Mouse (Mus musculus) left cerebral cortex, postnatal 10 days (tissue): Measurements from ENCODE around the gene Mypop. TPM values are rescaled to one million over a fixed set of nuclear protein-coding genes. Genes with fewer than 3 reads are reported as not detected.

Source experiments
- DNase-seq, 2 experiments: peaks; one replicate each; pipeline ENCODE4 v3.0.0; 2021 to 2022; ENCODE audit warnings: low spot score in 2 of 2, mixed read lengths in 1 of 2; ENCODE audit errors: extremely low spot score in 1 of 2
- intact Hi-C: fragments of 180-260 bp; cut with DNase I; formaldehyde crosslinking; loops from one replicate; pipeline ENCODE4 v1.15.1; 2025
- total RNA-seq, 2 experiments: library from RNA; stranded (reverse); gene quantifications; 2 replicates each; pipeline ENCODE4 v1.2.3; 2021

Mypop gene
- total RNA-seq: 10 to 100 TPM; 30.8 to 31.7 TPM

GRCm38 (mm10) chr7:18990601-18991295 lies at the start of gene Mypop:
Mypop (plus strand) TSS chr7:18991245.
- DNase-seq: peak; percentile 100
- intact Hi-C loops: loop anchor here (5.0 kb wide), 1 partner anchor 98 kb away; no protein-coding TSS in a partner anchor

DNA sequence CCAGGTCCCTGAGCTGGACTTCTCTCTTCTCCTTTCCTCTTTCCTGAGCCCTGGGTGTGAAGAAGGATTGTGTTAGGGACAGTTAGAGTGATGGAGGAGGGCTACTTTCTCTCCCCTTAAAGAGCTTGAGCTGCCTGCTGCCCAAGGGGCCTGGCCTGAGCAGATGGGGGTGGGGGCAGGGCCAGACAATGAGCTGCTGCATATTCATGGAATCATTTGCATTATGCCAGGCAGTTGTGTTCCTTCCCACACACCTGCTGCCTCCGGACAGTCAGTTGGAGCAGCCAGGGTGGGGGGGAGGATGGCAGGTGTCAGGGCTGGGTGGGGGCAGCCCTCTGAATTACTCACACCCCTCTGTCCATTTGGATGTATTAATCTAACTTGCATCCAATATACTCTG lies 48.7 kb upstream of the Mypop start:
- DNase-seq: peak in 1 of 2 experiments; percentile 63
- intact Hi-C loops: no loop called here

GRCm38 (mm10) chr7:18942815-18943214 lies 48.2 kb upstream of the Mypop start:
- intact Hi-C loops: no loop called here

GRCm38 (mm10) chr7:18948151-18948550 lies 42.9 kb upstream of the Mypop start:
- intact Hi-C loops: no loop called here
- DNase-seq: peak in 1 of 2 experiments; percentile 75

More at GRCm38 (mm10) chr7:18942815-18943214, 48.2 kb upstream of the Mypop start:
- no peak for DNase-seq

DNA sequence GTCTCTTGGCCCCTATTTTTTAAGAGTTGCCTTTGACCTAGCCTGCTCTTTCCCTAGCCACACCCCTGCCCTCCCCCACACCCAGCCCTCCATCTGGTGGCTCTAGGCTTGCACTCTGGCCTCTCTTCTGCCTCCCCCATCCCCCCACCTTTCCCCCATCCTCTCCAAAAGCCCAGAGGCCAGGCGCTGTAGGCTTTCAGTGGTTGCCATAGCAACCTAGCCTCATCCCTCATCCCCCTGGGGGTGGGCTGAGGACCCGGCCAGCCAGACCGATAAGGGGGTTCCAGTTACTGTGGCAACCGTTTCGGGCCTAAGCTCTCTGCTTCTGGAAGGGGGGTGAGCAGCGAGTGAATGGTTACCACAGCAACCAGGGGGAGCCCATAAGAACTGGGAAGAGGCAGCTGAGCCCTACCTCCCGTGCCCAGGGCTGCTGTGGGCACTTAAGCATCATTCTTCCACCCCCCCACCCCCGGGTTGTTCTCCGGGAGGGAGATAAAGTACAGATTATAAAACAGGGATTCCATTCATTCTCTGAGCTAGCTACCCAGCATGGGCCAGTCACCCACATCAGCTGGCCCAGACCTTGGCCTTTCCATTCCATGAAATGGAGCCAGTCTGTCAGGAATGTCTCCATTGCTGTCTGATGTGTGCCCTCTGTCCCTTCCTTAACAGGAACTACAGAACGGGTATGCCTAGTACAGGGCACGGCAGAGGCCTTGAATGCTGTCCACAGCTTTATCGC lies 41.1 kb upstream of the Mypop start:
- DNase-seq: peak; percentile 56 to 78
- intact Hi-C loops: no loop called here

DNA sequence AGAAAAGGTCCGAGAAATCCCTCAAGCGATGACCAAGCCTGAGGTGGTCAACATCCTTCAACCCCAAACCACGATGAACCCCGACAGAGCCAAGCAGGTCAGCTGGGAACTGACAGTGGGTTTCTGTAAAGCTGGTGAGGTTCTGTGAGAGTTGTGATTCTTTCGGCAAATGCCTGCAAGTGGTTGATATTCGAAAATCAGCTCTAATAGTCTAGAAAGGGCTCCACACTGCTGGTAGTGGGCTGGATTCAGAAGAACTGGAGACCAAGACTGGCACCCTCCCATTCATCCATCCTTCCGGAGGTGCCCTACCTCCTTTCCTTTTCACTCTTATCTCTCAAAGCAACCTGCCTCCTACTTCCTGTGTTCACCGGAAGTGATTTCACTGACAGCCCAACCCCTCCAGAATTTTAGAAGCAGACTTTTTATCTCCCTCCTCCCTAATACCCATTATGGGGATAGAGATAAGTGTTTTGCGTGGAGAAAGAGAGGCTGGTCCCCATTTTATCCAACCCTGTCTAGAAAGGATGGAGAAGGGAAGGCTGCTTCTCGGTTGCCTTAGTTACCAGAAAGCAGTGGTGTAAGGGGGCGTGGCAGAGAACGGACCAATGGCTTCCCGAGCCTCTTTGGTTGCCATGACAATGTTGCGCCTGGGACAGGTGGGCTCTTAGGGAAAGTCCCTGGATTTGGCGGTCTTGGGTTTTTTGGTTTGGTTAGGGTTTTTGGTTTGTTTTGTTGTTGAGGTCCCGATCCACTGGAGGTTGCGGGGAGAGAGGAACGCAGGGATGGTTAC lies 40.3 kb upstream of the Mypop start:
- DNase-seq: peak in 1 of 2 experiments; percentile 61
- intact Hi-C loops: no loop called here

- DNase-seq: no peak
- intact Hi-C loops: no loop called here
Observed at GRCm38 (mm10) chr7:18951397-18951796, 39.6 kb upstream of the Mypop start.

DNA sequence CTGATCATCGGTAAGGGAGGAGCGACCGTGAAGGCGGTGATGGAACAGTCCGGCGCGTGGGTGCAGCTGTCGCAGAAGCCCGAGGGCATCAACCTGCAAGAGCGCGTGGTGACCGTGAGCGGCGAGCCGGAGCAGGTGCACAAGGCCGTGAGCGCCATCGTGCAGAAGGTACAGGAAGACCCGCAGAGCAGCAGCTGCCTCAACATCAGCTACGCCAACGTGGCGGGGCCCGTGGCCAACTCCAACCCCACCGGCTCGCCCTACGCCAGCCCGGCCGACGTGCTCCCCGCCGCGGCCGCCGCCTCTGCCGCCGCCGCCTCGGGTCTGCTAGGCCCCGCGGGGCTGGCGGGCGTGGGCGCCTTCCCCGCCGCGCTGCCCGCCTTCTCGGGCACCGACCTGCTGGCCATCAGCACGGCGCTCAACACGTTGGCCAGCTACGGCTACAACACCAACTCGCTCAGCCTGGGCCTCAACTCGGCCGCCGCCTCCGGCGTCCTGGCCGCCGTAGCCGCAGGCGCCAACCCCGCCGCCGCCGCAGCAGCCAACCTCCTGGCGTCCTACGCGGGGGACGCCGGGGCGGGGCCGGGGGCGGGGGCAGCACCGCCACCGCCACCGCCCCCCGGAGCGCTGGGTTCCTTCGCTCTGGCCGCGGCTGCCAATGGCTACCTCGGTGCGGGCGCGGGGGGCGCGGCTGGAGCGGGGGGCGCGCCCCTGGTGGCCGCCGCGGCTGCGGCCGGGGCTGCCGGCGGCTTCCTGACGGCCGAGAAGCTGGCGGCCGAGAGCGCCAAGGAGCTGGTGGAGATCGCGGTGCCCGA lies 33.3 kb upstream of the Mypop start:
- intact Hi-C loops: loop anchor here (5.0 kb wide), 1 partner anchor 60 kb away; no protein-coding TSS in a partner anchor
- DNase-seq: peak in 1 of 2 experiments; percentile 82

GRCm38 (mm10) chr7:18958384-18958766 lies 32.7 kb upstream of the Mypop start:
- DNase-seq: no peak
- intact Hi-C loops: loop anchor here (5.0 kb wide), 1 partner anchor 61 kb away; no protein-coding TSS in a partner anchor

- no peak for DNase-seq
Observed at GRCm38 (mm10) chr7:18959446-18959845, 31.6 kb upstream of the Mypop start.

DNA sequence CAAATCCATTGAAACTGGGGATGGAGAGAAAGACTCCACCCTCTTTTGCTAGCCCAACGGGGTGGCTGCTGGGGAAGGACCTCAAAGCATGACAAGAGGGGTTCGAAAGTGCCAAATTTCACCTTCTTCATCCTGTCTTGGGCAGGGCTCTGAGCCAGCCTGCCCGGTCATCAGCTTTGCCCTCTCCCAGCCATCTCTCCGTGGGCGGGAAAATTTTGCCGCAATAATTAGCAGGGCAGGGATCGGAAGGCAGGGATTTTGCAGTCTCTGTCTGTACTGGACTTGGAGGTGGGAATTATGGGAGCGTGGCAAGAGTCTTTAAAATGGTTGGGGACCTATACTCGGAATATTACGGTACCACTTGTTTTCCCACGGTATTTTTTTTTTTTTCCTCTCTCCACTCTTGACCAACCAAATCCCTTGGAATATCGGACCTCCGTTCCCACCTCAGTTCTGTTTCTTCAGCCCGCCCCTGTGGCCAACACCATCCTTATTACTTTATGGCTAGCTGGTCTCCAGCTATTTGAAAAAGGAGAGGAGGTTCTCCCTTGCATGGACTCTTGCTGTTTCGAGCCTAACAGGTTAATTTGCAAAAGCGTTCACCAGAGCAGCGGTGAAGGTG lies 28.8 kb upstream of the Mypop start:
- no peak for DNase-seq
- intact Hi-C loops: loop anchor here (5.0 kb wide), 1 partner anchor 35 kb away; the partner anchor contains the start of gene Nova2

More at GRCm38 (mm10) chr7:18959446-18959845, 31.6 kb upstream of the Mypop start:
- intact Hi-C loops: loop anchor here (5.0 kb wide), 1 partner anchor 62 kb away; no protein-coding TSS in a partner anchor

GRCm38 (mm10) chr7:18962795-18963194 lies 28.2 kb upstream of the Mypop start:
- no peak for DNase-seq
- intact Hi-C loops: loop anchor here (5.0 kb wide), 1 partner anchor 35 kb away; the partner anchor contains the start of gene Nova2

- peak in 1 of 2 experiments; percentile 47 for DNase-seq
- intact Hi-C loops: loop anchor here (5.0 kb wide), 1 partner anchor 36 kb away; the partner anchor contains the start of gene Nova2
Observed at GRCm38 (mm10) chr7:18963294-18963843, 27.7 kb upstream of the Mypop start.

DNA sequence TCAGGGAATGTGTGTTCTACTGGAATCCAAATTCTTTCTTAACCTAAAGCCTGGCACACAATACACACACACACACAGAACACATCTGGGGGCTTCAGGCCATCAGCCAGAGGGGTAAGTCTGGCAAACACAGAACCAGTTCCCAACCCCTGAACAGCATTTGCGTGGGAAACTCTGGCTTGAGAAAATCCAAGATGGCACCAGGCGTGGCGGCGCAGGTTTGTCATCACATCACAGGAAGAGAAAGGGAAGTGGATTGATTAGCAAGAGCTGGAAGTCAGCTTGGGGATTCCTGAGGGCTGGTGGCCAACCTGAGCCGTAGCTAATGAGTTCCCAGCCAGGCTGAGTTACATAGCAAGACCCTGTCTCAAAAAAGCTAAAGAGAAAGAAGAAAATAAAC lies 25.7 kb upstream of the Mypop start:
- DNase-seq: no peak
- intact Hi-C loops: no loop called here

GRCm38 (mm10) chr7:18967603-18968002 lies 23.4 kb upstream of the Mypop start:
- intact Hi-C loops: no loop called here
- no peak for DNase-seq

DNA sequence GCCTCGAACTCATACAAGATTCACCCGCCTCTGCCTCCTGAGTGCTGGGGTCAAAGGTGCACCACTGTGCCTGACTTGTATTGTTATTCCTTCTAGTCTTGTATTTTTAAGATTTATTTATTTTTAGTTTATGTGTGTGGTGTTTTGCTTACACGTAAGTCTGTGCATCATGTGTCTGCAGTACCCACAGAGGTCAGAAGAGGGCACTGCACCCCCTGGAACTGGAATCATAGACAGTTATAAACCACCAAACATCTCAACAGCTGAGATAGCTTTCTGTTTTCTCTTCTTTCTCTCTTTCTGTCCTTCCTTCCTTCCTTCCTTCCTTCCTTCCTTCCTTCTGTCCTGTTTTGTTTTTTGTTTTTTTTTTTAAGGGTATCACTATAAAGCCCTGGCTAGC lies 20.1 kb upstream of the Mypop start:
- intact Hi-C loops: no loop called here
- DNase-seq: no peak

DNA sequence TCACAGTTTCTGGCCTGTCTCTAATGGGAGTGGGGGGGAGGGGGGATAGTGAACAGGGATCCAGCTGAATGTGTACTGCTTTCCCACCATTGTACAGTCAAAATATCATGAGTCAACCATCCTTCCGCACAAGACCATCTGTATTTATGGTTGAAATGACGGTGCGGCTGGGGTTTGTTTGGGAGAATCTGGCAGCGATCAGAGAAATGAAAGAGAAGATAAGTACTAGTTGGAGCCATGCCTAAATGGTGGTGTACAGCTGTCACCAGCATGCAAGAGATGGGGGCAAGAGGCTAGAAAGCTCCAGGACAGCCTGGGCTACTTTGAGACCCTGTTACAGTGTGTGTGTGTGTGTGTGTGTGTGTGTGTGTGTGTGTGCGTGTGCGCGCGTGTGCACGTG lies 12.7 kb upstream of the Mypop start:
- intact Hi-C loops: no loop called here
- DNase-seq: no peak
